Mouse (Mus musculus): ENCODE results near the gene Gys2. TPM values are rescaled to one million over a fixed set of nuclear protein-coding genes. Genes with fewer than 3 reads are reported as not detected.

Gys2 gene
- polyA plus RNA-seq, 1 experiment from 2014 or later, result 0.27 TPM

GRCm38 (mm10) chr6:142469602-142470001, 3.3 kb downstream of the Gys2 start:
- H3K4me1 ChIP-seq (ENCODE audit: insufficient read depth, low read length), result no peaks in the 10 kb centered on the region
- WGBS, result 59% methylated on average over 4 of the region's 4 CpGs
- H3K27me3 ChIP-seq (ENCODE audit: insufficient read depth, low read length), result no peaks in the 10 kb centered on the region; the same call in 1 of the 2 replicates
- no peak overlapping the region for H3K4me3 ChIP-seq (ENCODE audit: low read length)
- no peaks in the 10 kb centered on the region for H3K9me3 ChIP-seq (ENCODE audit: low read length)
- ATAC-seq (ENCODE audit: low FRiP score, low TSS enrichment), result no peak
- H3K4me2 ChIP-seq (replicated peaks; ENCODE audit: low read depth, low read length), result no peak overlapping the region
- H3K36me3 ChIP-seq (ENCODE audit: insufficient read depth, low read length), result no peaks in the 10 kb centered on the region
- no peak overlapping the region for H3K27ac ChIP-seq (ENCODE audit: low read length)
- H3K9ac ChIP-seq (replicated peaks; ENCODE audit: low read length), result no peak overlapping the region

- no peaks in the 10 kb centered on the region for H3K4me1 ChIP-seq (ENCODE audit: insufficient read depth, low read length)
- no peaks in the 10 kb centered on the region for H3K9me3 ChIP-seq (ENCODE audit: low read length)
- no peak for ATAC-seq (ENCODE audit: low FRiP score, low TSS enrichment)
- no peaks in the 10 kb centered on the region for H3K27me3 ChIP-seq (ENCODE audit: insufficient read depth, low read length)
- no peak overlapping the region for H3K27ac ChIP-seq (ENCODE audit: low read length)
- H3K4me2 ChIP-seq (replicated peaks; ENCODE audit: low read depth, low read length), result no peak overlapping the region
- no peak overlapping the region for H3K4me3 ChIP-seq (ENCODE audit: low read length)
- WGBS, result 89% methylated on average over 6 of the region's 6 CpGs
- no peaks in the 10 kb centered on the region for H3K36me3 ChIP-seq (ENCODE audit: insufficient read depth, low read length)
- no peak overlapping the region for H3K9ac ChIP-seq (replicated peaks; ENCODE audit: low read length)
Measured at GRCm38 (mm10) chr6:142462194-142462593, 10.7 kb downstream of the Gys2 start.

GRCm38 (mm10) chr6:142459017-142459678, 13.8 kb downstream of the Gys2 start:
- Histone ChIP-seq H3K4me1 (ENCODE audit: insufficient read depth, low read length) (no peaks in the 10 kb centered on the region), H3K4me3 (ENCODE audit: low read length) (no peak overlapping the region), H3K4me2 (replicated peaks; ENCODE audit: low read depth, low read length) (no peak overlapping the region), H3K9me3 (ENCODE audit: low read length) (no peaks in the 10 kb centered on the region), H3K36me3 (ENCODE audit: insufficient read depth, low read length) (no peaks in the 10 kb centered on the region), H3K27me3 (ENCODE audit: insufficient read depth, low read length) (no peaks in the 10 kb centered on the region), H3K27ac (ENCODE audit: low read length) (no peak overlapping the region), H3K9ac (replicated peaks; ENCODE audit: low read length) (no peak overlapping the region)
- no peak for ATAC-seq (ENCODE audit: low FRiP score, low TSS enrichment)
- 74% methylated on average over 14 of the region's 14 CpGs for WGBS

GRCm38 (mm10) chr6:142458010-142458409, 14.9 kb downstream of the Gys2 start:
- 55% methylated on average over 7 of the region's 7 CpGs for WGBS
- Histone ChIP-seq H3K4me2 (replicated peaks; ENCODE audit: low read depth, low read length) (no peak overlapping the region), H3K9me3 (ENCODE audit: low read length) (no peaks in the 10 kb centered on the region), H3K27me3 (ENCODE audit: insufficient read depth, low read length) (no peaks in the 10 kb centered on the region), H3K4me3 (ENCODE audit: low read length) (no peak overlapping the region), H3K27ac (ENCODE audit: low read length) (no peak overlapping the region), H3K36me3 (ENCODE audit: insufficient read depth, low read length) (no peaks in the 10 kb centered on the region), H3K9ac (replicated peaks; ENCODE audit: low read length) (no peak overlapping the region), H3K4me1 (ENCODE audit: insufficient read depth, low read length) (no peaks in the 10 kb centered on the region)
- ATAC-seq (ENCODE audit: low FRiP score, low TSS enrichment), result no peak

GRCm38 (mm10) chr6:142455314-142455996, 17.5 kb downstream of the Gys2 start:
- Histone ChIP-seq H3K9ac (replicated peaks; ENCODE audit: low read length) (no peak overlapping the region), H3K4me2 (replicated peaks; ENCODE audit: low read depth, low read length) (no peak overlapping the region), H3K4me1 (ENCODE audit: insufficient read depth, low read length) (no peaks in the 10 kb centered on the region), H3K36me3 (ENCODE audit: insufficient read depth, low read length) (no peaks in the 10 kb centered on the region), H3K9me3 (ENCODE audit: low read length) (no peaks in the 10 kb centered on the region), H3K27me3 (ENCODE audit: insufficient read depth, low read length) (no peaks in the 10 kb centered on the region), H3K4me3 (ENCODE audit: low read length) (no peak overlapping the region), H3K27ac (ENCODE audit: low read length) (no peak overlapping the region)
- 68% methylated on average over 7 of the region's 7 CpGs for WGBS
- peak; percentile 77 for ATAC-seq (ENCODE audit: low FRiP score, low TSS enrichment)

DNA sequence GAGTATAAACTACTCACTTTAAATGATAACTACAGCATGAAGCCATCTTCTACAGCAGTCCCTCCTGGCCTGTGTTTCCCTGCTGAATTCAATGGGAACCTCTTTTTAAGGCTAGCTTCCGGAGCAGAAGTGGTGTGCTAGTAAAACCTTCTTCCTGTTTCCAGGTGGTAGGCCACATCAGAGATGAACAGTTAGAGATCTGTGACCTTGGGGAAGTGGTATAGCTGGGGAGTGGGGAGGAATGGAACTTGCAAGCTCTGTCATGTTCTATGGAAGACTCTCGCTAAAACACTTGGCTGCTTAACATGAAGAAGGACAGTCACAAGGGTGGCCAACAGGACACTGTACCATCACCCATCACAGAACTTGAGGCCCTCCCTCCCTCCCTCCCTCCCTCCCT, 19.6 kb downstream of the Gys2 start:
- H3K4me1 ChIP-seq (ENCODE audit: insufficient read depth, low read length), result no peaks in the 10 kb centered on the region
- no peaks in the 10 kb centered on the region for H3K9me3 ChIP-seq (ENCODE audit: low read length)
- H3K9ac ChIP-seq (replicated peaks; ENCODE audit: low read length), result no peak overlapping the region
- H3K36me3 ChIP-seq (ENCODE audit: insufficient read depth, low read length), result no peaks in the 10 kb centered on the region
- H3K4me3 ChIP-seq (ENCODE audit: low read length), result no peak overlapping the region
- no peak for ATAC-seq (ENCODE audit: low FRiP score, low TSS enrichment)
- WGBS, result 68% methylated on average over 2 of the region's 2 CpGs
- H3K27me3 ChIP-seq (ENCODE audit: insufficient read depth, low read length), result no peaks in the 10 kb centered on the region
- no peak overlapping the region for H3K27ac ChIP-seq (ENCODE audit: low read length)
- H3K4me2 ChIP-seq (replicated peaks; ENCODE audit: low read depth, low read length), result no peak overlapping the region

DNA sequence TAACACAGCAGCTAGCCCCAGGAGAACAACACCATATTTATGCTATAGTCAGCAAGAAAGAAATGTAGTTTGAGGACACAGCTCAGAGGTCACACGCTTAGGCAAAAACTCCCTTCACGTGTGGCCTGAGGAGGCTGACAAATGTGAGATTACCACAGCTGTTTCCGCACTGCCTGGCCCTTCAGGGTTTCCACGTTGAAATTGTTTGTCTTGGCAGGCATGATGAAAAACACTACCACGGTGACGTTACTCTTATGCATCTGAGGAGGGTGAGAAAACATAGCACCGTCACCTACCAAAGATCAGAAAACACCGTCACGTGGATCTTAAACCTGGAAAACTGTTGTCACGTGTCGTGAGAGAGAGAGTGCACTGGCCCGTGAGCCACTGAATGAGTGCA, 21.5 kb downstream of the Gys2 start:
- no peak overlapping the region for H3K4me2 ChIP-seq (replicated peaks; ENCODE audit: low read depth, low read length)
- no peak for ATAC-seq (ENCODE audit: low FRiP score, low TSS enrichment)
- no peaks in the 10 kb centered on the region for H3K36me3 ChIP-seq (ENCODE audit: insufficient read depth, low read length)
- H3K27me3 ChIP-seq (ENCODE audit: insufficient read depth, low read length), result no peaks in the 10 kb centered on the region
- H3K27ac ChIP-seq (ENCODE audit: low read length), result no peak overlapping the region
- no peak overlapping the region for H3K9ac ChIP-seq (replicated peaks; ENCODE audit: low read length)
- no peak overlapping the region for H3K4me3 ChIP-seq (ENCODE audit: low read length)
- no peaks in the 10 kb centered on the region for H3K9me3 ChIP-seq (ENCODE audit: low read length)
- 57% methylated on average over 12 of the region's 12 CpGs for WGBS
- no peaks in the 10 kb centered on the region for H3K4me1 ChIP-seq (ENCODE audit: insufficient read depth, low read length)

- Histone ChIP-seq H3K4me1 (ENCODE audit: insufficient read depth, low read length) (no peaks in the 10 kb centered on the region), H3K27me3 (ENCODE audit: insufficient read depth, low read length) (no peaks in the 10 kb centered on the region), H3K9me3 (ENCODE audit: low read length) (no peaks in the 10 kb centered on the region), H3K9ac (replicated peaks; ENCODE audit: low read length) (no peak overlapping the region), H3K27ac (ENCODE audit: low read length) (no peak overlapping the region), H3K4me3 (ENCODE audit: low read length) (no peak overlapping the region), H3K36me3 (ENCODE audit: insufficient read depth, low read length) (no peaks in the 10 kb centered on the region), H3K4me2 (replicated peaks; ENCODE audit: low read depth, low read length) (no peak overlapping the region)
- ATAC-seq (ENCODE audit: low FRiP score, low TSS enrichment), result no peak
Measured at GRCm38 (mm10) chr6:142429072-142429471, 43.8 kb downstream of the Gys2 start.

GRCm38 (mm10) chr6:142424976-142425375, 47.9 kb downstream of the Gys2 start:
- no peak overlapping the region for H3K4me3 ChIP-seq (ENCODE audit: low read length)
- H3K27ac ChIP-seq (ENCODE audit: low read length), result no peak overlapping the region
- no peaks in the 10 kb centered on the region for H3K36me3 ChIP-seq (ENCODE audit: insufficient read depth, low read length)
- no peak overlapping the region for H3K4me2 ChIP-seq (replicated peaks; ENCODE audit: low read depth, low read length)
- H3K9me3 ChIP-seq (ENCODE audit: low read length), result no peaks in the 10 kb centered on the region
- H3K9ac ChIP-seq (replicated peaks; ENCODE audit: low read length), result no peak overlapping the region
- WGBS, result 59% methylated on average over 7 of the region's 7 CpGs
- H3K27me3 ChIP-seq (ENCODE audit: insufficient read depth, low read length), result no peaks in the 10 kb centered on the region
- no peak for ATAC-seq (ENCODE audit: low FRiP score, low TSS enrichment)
- H3K4me1 ChIP-seq (ENCODE audit: insufficient read depth, low read length), result no peaks in the 10 kb centered on the region

- H3K4me2 ChIP-seq (replicated peaks; ENCODE audit: low read depth, low read length), result peak overlapping the region; percentile 67
- ATAC-seq (ENCODE audit: low FRiP score, low TSS enrichment), result peak; percentile 39; the same call in 1 of the 2 replicates
Measured at GRCm38 (mm10) chr6:142414597-142414996, 58.3 kb downstream of the Gys2 start.

More at GRCm38 (mm10) chr6:142414597-142414996, 58.3 kb downstream of the Gys2 start:
- H3K36me3 ChIP-seq (ENCODE audit: insufficient read depth, low read length), result 0 out of 2 replicates have a peak, but pooled peaks cover 7% of the 10 kb centered on the region
- H3K9me3 ChIP-seq (ENCODE audit: low read length), result no peaks in the 10 kb centered on the region
- H3K4me1 ChIP-seq (ENCODE audit: insufficient read depth, low read length), result peaks cover 5% of the 10 kb centered on the region; the same call in 1 of the 2 replicates
- peak overlapping the region; percentile 35; the same call in 1 of the 2 replicates for H3K9ac ChIP-seq (replicated peaks; ENCODE audit: low read length)
- peak overlapping the region; percentile 44 for H3K4me3 ChIP-seq (ENCODE audit: low read length)
- WGBS, result 3% methylated on average over 24 of the region's 24 CpGs
- H3K27ac ChIP-seq (ENCODE audit: low read length), result no peak overlapping the region
- H3K27me3 ChIP-seq (ENCODE audit: insufficient read depth, low read length), result peaks cover 30% of the 10 kb centered on the region

All from kidney, embryonic 16.5 days (tissue).